Mouse (Mus musculus) liver, embryonic 16.5 days (tissue): ENCODE measurements at regions not wholly inside any gene's neighbourhood (a gene's known extent, or its start where the extent isn't known, plus 50 kb on each side); places are given as distances from the start of the nearest gene placed in this dataset.

Experiments used
- ATAC-seq: fragments of 200-750 bp; cut with Nextera tagmentation; 2 replicates; pipeline ENCODE4 v1.8.0; 2017; ENCODE audit warnings: low read depth, mild to moderate bottlenecking, moderate number of reproducible peaks, moderate library complexity
- H3K27ac ChIP-seq: fragments of 300-500 bp; sonication (generic); 2 replicates; pipeline ENCODE4 v1.5.1; 2014; ENCODE audit warnings: mild to moderate bottlenecking, low read length
- H3K27me3 ChIP-seq: fragments of 300-500 bp; sonication (generic); 2 replicates; pipeline ENCODE4 v1.6.1; 2014; ENCODE audit warnings: low read depth, low read length, mixed read lengths; ENCODE audit not compliant: control insufficient read depth, insufficient read depth
- H3K36me3 ChIP-seq: fragments of 300-500 bp; sonication (generic); 2 replicates; pipeline ENCODE4 v1.6.1; 2014; ENCODE audit warnings: mild to moderate bottlenecking; ENCODE audit not compliant: control insufficient read depth, insufficient read depth
- H3K4me1 ChIP-seq: fragments of 300-500 bp; sonication (generic); 2 replicates; pipeline ENCODE4 v1.6.1; 2014; ENCODE audit warnings: low read depth, low read length, mixed read lengths; ENCODE audit not compliant: control insufficient read depth
- H3K4me2 ChIP-seq: fragments of 300-500 bp; sonication (generic); 2 replicates; pipeline ENCODE4 v1.6.1; 2014; ENCODE audit warnings: low read depth, low read length, mixed read lengths
- H3K4me3 ChIP-seq: fragments of 300-500 bp; sonication (generic); 2 replicates; pipeline ENCODE4 v1.5.1; 2014; ENCODE audit warnings: low read depth, mild to moderate bottlenecking, low read length
- H3K9ac ChIP-seq: fragments of 300-500 bp; sonication (generic); 2 replicates; pipeline ENCODE4 v1.6.1; 2014; ENCODE audit warnings: low read depth, low read length
- H3K9me3 ChIP-seq: fragments of 300-500 bp; sonication (generic); replicated peaks from 2 replicates; pipeline ENCODE4 v1.6.1; 2016; ENCODE audit warnings: low read length; ENCODE audit not compliant: control insufficient read depth
- WGBS: fragments of 180-500 bp; shearing (Covaris S2); extraction: QIAGEN DNeasy Blood & Tissue Kit; methylation state at CpG from one replicate; pipeline ENCODE4 v1.1.7; 2014; ENCODE audit not compliant: insufficient replicate concordance; 5-methylcytosine and 5-hydroxymethylcytosine counted together

DNA sequence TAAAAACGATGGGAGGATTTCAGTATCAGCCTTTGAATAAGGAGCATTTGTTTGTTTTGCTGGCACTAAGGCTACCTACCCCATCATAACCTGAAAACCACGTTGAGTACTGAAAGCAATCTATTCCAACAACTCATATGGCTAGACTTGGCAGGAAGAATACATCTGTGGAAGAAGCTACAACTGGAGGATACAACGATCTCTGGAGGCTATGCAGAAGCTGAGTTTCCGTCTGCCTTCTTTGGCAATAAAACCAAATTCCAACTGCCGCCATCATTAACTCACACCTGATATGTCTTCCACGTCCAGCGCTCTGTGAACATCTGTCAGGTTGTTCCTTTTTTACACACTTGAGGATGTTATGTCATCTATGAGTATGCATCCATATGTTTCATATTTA, 206.7 kb upstream of the Prkcq start:
- Histone ChIP-seq H3K27me3 (no peaks in the 10 kb centered on the region), H3K9ac (no peak overlapping the region), H3K4me2 (no peak overlapping the region), H3K4me3 (no peak overlapping the region), H3K36me3 (no peaks in the 10 kb centered on the region), H3K9me3 (no peaks in the 10 kb centered on the region), H3K27ac (no peak overlapping the region), H3K4me1 (no peaks in the 10 kb centered on the region)
- WGBS: 58% methylated on average over 7 of the region's 7 CpGs
- no peak for ATAC-seq

GRCm38 (mm10) chr2:10966891-10967290, 205.0 kb upstream of the Prkcq start:
- Histone ChIP-seq H3K4me3 (no peak overlapping the region), H3K9ac (no peak overlapping the region), H3K9me3 (no peaks in the 10 kb centered on the region), H3K36me3 (no peaks in the 10 kb centered on the region), H3K4me1 (no peaks in the 10 kb centered on the region), H3K4me2 (no peak overlapping the region), H3K27ac (no peak overlapping the region), H3K27me3 (no peaks in the 10 kb centered on the region)
- no peak for ATAC-seq
- WGBS: 39% methylated on average over 2 of the region's 2 CpGs

GRCm38 (mm10) chr2:10969111-10969689, 202.7 kb upstream of the Prkcq start:
- Histone ChIP-seq H3K27ac (no peak overlapping the region), H3K9ac (no peak overlapping the region), H3K36me3 (no peaks in the 10 kb centered on the region), H3K4me2 (no peak overlapping the region), H3K4me3 (no peak overlapping the region), H3K4me1 (no peaks in the 10 kb centered on the region), H3K27me3 (no peaks in the 10 kb centered on the region), H3K9me3 (no peaks in the 10 kb centered on the region)
- 73% methylated on average over 10 of the region's 10 CpGs for WGBS
- ATAC-seq: no peak

DNA sequence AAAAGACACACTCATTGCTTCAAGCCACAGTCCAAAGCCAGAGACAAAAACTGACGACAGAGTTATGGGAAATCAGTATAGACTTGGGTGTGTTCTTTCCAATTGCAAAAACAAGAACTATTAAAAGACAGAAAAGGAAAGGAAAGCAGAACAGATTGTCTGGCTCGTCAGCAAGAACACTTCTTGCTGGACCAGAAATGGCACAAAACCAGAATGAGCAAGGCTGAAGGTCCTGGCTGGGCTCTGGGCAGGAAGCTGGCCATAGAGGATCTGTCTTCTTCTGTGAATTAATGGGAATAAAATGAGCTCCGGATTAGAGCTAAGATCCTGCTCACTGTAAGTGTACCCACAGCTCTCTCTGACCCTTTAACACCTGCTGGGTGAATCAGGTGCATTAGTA, 199.9 kb upstream of the Prkcq start:
- Histone ChIP-seq H3K4me2 (no peak overlapping the region), H3K4me1 (no peaks in the 10 kb centered on the region), H3K9ac (no peak overlapping the region), H3K36me3 (no peaks in the 10 kb centered on the region), H3K27ac (no peak overlapping the region), H3K9me3 (no peaks in the 10 kb centered on the region), H3K4me3 (no peak overlapping the region), H3K27me3 (no peaks in the 10 kb centered on the region)
- 32% methylated on average over 3 of the region's 3 CpGs for WGBS
- no peak for ATAC-seq

DNA sequence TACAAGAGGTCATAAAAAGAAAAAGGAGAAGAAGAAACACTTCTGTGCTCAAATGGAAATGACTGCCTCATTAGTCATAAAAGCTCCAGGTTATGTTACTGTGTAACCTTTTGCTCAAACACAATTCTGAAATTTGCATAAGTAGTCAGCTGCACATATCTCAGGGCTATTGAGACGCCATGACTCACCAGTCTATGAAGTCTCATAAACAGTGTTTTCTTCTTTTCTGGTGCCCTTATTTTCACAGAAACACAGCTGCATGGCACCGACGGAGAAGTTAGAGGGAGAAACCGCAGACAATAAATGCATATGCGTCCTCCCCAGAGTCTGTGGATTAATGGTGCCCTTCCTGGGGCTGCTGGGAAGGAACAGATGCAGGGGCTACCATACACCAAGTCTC, 193.1 kb upstream of the Prkcq start:
- no peak overlapping the region for H3K4me2 ChIP-seq
- 67% methylated on average over 5 of the region's 5 CpGs for WGBS
- H3K9me3 ChIP-seq: no peaks in the 10 kb centered on the region
- H3K36me3 ChIP-seq: no peaks in the 10 kb centered on the region
- no peak overlapping the region for H3K4me3 ChIP-seq
- ATAC-seq: no peak
- no peaks in the 10 kb centered on the region for H3K4me1 ChIP-seq
- no peaks in the 10 kb centered on the region for H3K27me3 ChIP-seq
- no peak overlapping the region for H3K27ac ChIP-seq
- no peak overlapping the region for H3K9ac ChIP-seq

DNA sequence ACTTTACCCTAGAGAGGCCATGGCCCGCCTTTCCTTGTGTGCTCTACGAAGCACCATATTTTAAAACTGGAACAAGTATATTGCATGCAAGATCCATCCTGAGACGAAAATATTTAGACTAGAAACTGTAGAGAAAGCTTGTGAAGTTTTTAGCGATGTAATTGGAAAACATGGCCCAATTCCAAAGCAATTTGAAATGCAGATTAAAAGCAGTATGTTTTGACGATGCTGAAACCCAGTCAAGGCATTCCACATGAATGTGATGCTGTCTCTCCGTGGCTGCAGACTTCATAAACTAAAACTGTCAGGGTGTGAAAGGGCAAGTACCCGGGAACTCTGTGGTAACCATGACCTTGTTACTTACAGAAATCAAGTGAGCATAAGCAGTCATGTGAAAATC, 185.8 kb upstream of the Prkcq start:
- Histone ChIP-seq H3K27me3 (no peaks in the 10 kb centered on the region), H3K36me3 (no peaks in the 10 kb centered on the region), H3K4me2 (no peak overlapping the region), H3K9ac (no peak overlapping the region), H3K4me3 (no peak overlapping the region), H3K9me3 (no peaks in the 10 kb centered on the region), H3K27ac (no peak overlapping the region), H3K4me1 (no peaks in the 10 kb centered on the region)
- WGBS: 59% methylated on average over 7 of the region's 7 CpGs
- ATAC-seq: no peak

DNA sequence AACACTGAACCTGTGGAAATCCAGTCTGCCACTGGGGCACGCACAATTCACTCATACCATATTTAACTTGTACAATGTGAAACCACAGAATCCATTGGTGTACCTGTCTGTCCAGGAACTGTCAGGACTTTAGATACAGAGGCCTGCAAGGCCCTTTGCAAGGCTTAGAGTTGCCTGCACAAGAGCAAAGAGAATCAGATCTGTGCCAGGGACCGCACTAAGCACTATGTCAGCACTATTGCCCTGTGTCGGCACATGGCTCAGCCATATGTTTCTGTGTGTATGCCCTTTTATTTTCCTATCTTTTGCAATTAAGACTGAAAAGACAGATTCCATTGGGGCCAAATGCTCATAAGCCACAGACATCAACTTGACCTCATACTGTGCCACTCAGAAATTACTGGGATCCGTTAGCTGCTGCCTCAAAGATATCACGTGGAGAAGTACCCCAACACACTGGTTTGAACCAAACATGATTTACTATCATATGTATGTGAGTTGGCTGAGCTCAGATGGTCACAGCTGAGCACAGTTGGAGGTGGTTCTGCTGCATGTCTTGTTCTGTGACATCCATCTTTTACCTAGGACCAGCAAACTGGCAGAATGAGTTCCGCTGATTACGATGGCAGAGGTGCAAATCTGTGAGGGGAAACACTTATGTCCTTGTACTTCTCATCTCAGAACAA, 181.7 kb upstream of the Prkcq start:
- no peaks in the 10 kb centered on the region for H3K27me3 ChIP-seq
- WGBS: 69% methylated on average over 7 of the region's 7 CpGs

GRCm38 (mm10) chr2:10998798-10999197, 173.1 kb upstream of the Prkcq start:
- Histone ChIP-seq H3K27ac (no peak overlapping the region), H3K4me1 (no peaks in the 10 kb centered on the region), H3K4me3 (no peak overlapping the region), H3K9me3 (no peaks in the 10 kb centered on the region), H3K9ac (no peak overlapping the region), H3K27me3 (no peaks in the 10 kb centered on the region), H3K4me2 (no peak overlapping the region), H3K36me3 (no peaks in the 10 kb centered on the region)
- ATAC-seq: no peak
- WGBS: 29% methylated on average over 1 of the region's 1 CpGs

More for the DNA sequence above, 181.7 kb upstream of the Prkcq start:
- Histone ChIP-seq H3K27ac (no peak overlapping the region), H3K9me3 (no peaks in the 10 kb centered on the region), H3K9ac (no peak overlapping the region), H3K36me3 (no peaks in the 10 kb centered on the region), H3K4me2 (no peak overlapping the region), H3K4me1 (no peaks in the 10 kb centered on the region), H3K4me3 (no peak overlapping the region)
- ATAC-seq: no peak

GRCm38 (mm10) chr2:10999217-10999618, 172.7 kb upstream of the Prkcq start:
- no peaks in the 10 kb centered on the region for H3K4me1 ChIP-seq
- no peaks in the 10 kb centered on the region for H3K9me3 ChIP-seq
- H3K4me2 ChIP-seq: no peak overlapping the region
- H3K36me3 ChIP-seq: no peaks in the 10 kb centered on the region
- ATAC-seq: no peak
- no peaks in the 10 kb centered on the region for H3K27me3 ChIP-seq
- H3K9ac ChIP-seq: no peak overlapping the region
- H3K27ac ChIP-seq: no peak overlapping the region
- H3K4me3 ChIP-seq: no peak overlapping the region
- WGBS: 50% methylated on average over 1 of the region's 1 CpGs
